Mouse (Mus musculus) embryonic facial prominence, embryonic 10.5 days (tissue): ENCODE results near the gene Stard3. TPM values are rescaled to one million over a fixed set of nuclear protein-coding genes. Genes with fewer than 3 reads are reported as not detected.

Experiments used
- DNase-seq: peaks from one replicate; pipeline ENCODE4 v3.0.0-alpha.2; 2017; ENCODE audit warnings: low spot score
- H3K27ac ChIP-seq: fragments of 300-500 bp; sonication (generic); replicated peaks from 2 replicates; pipeline ENCODE4 v1.5.1; 2016; ENCODE audit warnings: mild to moderate bottlenecking
- H3K27me3 ChIP-seq: fragments of 300-500 bp; sonication (generic); replicated peaks from 2 replicates; pipeline ENCODE4 v1.6.1; 2016; ENCODE audit warnings: low read depth, mild to moderate bottlenecking; ENCODE audit not compliant: poor library complexity, severe bottlenecking
- H3K36me3 ChIP-seq: fragments of 300-500 bp; sonication (generic); replicated peaks from 2 replicates; pipeline ENCODE4 v1.6.1; 2016; ENCODE audit warnings: mild to moderate bottlenecking, moderate library complexity
- H3K4me1 ChIP-seq: fragments of 300-500 bp; sonication (generic); 2 replicates; pipeline ENCODE4 v1.6.1; 2016
- H3K4me3 ChIP-seq: fragments of 300-500 bp; sonication (generic); 2 replicates; pipeline ENCODE4 v1.5.1; 2016; ENCODE audit warnings: mild to moderate bottlenecking, moderate library complexity
- H3K9me3 ChIP-seq: fragments of 300-500 bp; sonication (generic); 2 replicates; pipeline ENCODE4 v1.6.1; 2016; ENCODE audit warnings: mild to moderate bottlenecking
- WGBS: fragments of 180-500 bp; shearing (Covaris S2); methylation state at CpG from one replicate; pipeline ENCODE4 v1.1.7; 2016; 5-methylcytosine and 5-hydroxymethylcytosine counted together
- polyA plus RNA-seq: library from polyadenylated mRNA; unstranded; fragments of >200 nt; fragmentation: Nextera tagmentation; extraction: Ambion mirVana; gene quantifications from 2 replicates; pipeline ENCODE4 v1.2.1, GENCODE M21; 2016

Gene Stard3
- polyA plus RNA-seq, 1 experiment from 2014 or later = 40.8 TPM

GRCm38 (mm10) chr11:98385638-98386585 is 27.7 kb downstream of the Stard3 start, which contains the start of gene Pnmt:
Gene Pnmt (plus strand): TSS chr11:98386450.
- WGBS = 54% methylated on average over 25 of the region's 25 CpGs
- Histone ChIP-seq H3K27ac (no peak within 1 kb of the TSS), H3K27me3 (peaks cover 79% of the 10 kb centered on the region), H3K9me3 (no peaks in the 10 kb centered on the region), H3K4me3 (peak within 1 kb of the TSS; percentile 35), H3K4me1 (peaks cover 37% of the 10 kb centered on the region), H3K36me3 (peaks cover 7% of the 10 kb centered on the region)
- no peak for DNase-seq

GRCm38 (mm10) chr11:98386596-98386995 is 28.4 kb downstream of the Stard3 start:
- peak; percentile 37 for DNase-seq
- Histone ChIP-seq H3K27me3 (peaks cover 86% of the 10 kb centered on the region), H3K9me3 (no peaks in the 10 kb centered on the region), H3K4me3 (peak overlapping the region; percentile 35), H3K27ac (no peak overlapping the region), H3K36me3 (peaks cover 4% of the 10 kb centered on the region), H3K4me1 (peaks cover 41% of the 10 kb centered on the region)
- WGBS = 19% methylated on average over 24 of the region's 24 CpGs

DNA sequence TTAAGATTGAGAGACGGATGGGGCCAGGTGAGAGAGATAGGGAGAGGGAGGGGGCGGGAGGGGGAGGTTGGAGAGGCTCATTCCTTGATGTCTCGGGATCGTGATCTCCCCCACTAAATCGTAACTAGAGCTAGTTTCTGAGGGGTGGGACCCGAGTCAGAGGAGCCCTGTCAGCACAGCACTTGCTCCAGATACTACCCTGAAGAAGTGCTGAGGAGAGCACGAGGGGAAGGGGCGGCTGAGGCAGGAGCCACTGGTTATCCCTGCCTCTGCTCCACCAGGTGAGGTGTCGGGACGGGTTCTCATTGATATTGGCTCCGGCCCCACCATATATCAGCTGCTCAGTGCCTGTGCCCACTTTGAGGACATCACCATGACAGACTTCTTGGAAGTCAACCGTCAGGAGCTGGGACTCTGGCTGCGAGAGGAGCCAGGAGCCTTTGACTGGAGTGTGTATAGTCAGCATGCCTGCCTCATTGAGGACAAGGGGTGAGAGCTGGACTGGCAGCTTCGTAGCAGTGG is 28.9 kb downstream of the Stard3 start:
- Histone ChIP-seq H3K4me1 (peaks cover 46% of the 10 kb centered on the region), H3K9me3 (no peaks in the 10 kb centered on the region), H3K27me3 (peaks cover 91% of the 10 kb centered on the region), H3K36me3 (no peaks in the 10 kb centered on the region), H3K4me3 (no peak overlapping the region), H3K27ac (no peak overlapping the region)
- DNase-seq = no peak
- 55% methylated on average over 14 of the region's 14 CpGs for WGBS

DNA sequence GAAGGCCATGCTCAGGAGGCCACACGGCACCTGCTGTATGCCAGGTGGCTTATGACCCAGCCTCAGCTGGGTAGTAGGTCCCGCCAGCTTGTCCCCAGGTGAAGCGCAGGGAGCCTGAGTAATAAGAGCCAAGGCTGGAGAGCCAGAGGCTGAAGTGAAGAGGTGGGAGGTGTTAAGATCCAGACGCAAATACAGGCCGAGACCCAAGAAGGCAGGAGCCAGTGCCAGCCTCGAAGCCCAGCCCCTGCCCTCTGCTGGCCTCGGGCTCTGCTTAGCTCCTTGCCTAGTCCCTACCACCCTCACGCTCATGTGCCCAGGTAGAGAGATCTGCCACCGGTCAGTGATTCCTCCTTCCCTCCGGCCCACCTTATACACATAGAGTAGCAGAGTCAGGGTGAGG is 30.1 kb downstream of the Stard3 start:
- no peak overlapping the region for H3K4me3 ChIP-seq
- H3K27ac ChIP-seq = no peak overlapping the region
- no peak for DNase-seq
- no peaks in the 10 kb centered on the region for H3K9me3 ChIP-seq
- peaks cover 53% of the 10 kb centered on the region for H3K4me1 ChIP-seq
- no peaks in the 10 kb centered on the region for H3K36me3 ChIP-seq
- WGBS = 74% methylated on average over 10 of the region's 10 CpGs
- H3K27me3 ChIP-seq = peaks cover 100% of the 10 kb centered on the region

GRCm38 (mm10) chr11:98389221-98389780 is 31.1 kb downstream of the Stard3 start:
- peaks cover 98% of the 10 kb centered on the region for H3K27me3 ChIP-seq
- H3K36me3 ChIP-seq = no peaks in the 10 kb centered on the region
- H3K9me3 ChIP-seq = no peaks in the 10 kb centered on the region
- 19% methylated on average over 9 of the region's 9 CpGs for WGBS
- DNase-seq = peak; percentile 52
- H3K27ac ChIP-seq = no peak overlapping the region
- peaks cover 57% of the 10 kb centered on the region for H3K4me1 ChIP-seq
- H3K4me3 ChIP-seq = no peak overlapping the region

DNA sequence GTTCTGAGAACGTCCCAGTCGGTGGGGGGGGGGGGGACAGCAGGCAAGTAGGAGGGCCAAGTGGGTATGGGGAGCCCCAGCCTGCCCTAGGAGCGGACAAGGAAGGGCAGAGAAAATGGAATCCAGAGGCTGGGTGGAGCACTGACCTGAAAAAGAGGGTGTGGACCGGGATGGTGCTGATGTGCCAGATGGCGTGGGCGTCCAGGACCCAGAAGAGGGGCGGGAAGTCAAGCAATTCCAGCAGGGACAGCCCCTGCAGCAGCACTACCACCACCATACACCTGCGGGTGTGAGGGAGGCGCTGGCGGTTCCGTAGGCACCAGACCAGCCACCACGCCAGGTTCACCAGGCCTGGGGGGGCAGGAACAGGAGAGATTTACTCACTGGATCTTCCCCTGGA is 32.0 kb downstream of the Stard3 start:
- WGBS = 81% methylated on average over 12 of the region's 12 CpGs
- H3K27me3 ChIP-seq = peaks cover 89% of the 10 kb centered on the region
- H3K4me3 ChIP-seq = no peak overlapping the region
- H3K9me3 ChIP-seq = no peaks in the 10 kb centered on the region
- no peak for DNase-seq
- H3K27ac ChIP-seq = no peak overlapping the region
- peaks cover 63% of the 10 kb centered on the region for H3K4me1 ChIP-seq
- H3K36me3 ChIP-seq = no peaks in the 10 kb centered on the region

- Histone ChIP-seq H3K27me3 (peaks cover 70% of the 10 kb centered on the region), H3K36me3 (no peaks in the 10 kb centered on the region), H3K27ac (peak overlapping the region; percentile 52; the same call in 1 of the 2 replicates), H3K4me1 (peaks cover 55% of the 10 kb centered on the region), H3K9me3 (no peaks in the 10 kb centered on the region), H3K4me3 (peak overlapping the region; percentile 18; the same call in 1 of the 2 replicates)
- no peak for DNase-seq
- WGBS = 17% methylated on average over 8 of the region's 8 CpGs
Measured at GRCm38 (mm10) chr11:98392034-98392433, 33.9 kb downstream of the Stard3 start.

GRCm38 (mm10) chr11:98392645-98393044 is 34.5 kb downstream of the Stard3 start:
- 45% methylated on average over 4 of the region's 4 CpGs for WGBS
- H3K4me1 ChIP-seq = peaks cover 49% of the 10 kb centered on the region
- H3K27me3 ChIP-seq = peaks cover 64% of the 10 kb centered on the region
- no peak overlapping the region for H3K4me3 ChIP-seq
- peak overlapping the region; percentile 35 for H3K27ac ChIP-seq
- no peaks in the 10 kb centered on the region for H3K36me3 ChIP-seq
- H3K9me3 ChIP-seq = no peaks in the 10 kb centered on the region
- no peak for DNase-seq

GRCm38 (mm10) chr11:98393317-98393716 is 35.1 kb downstream of the Stard3 start:
- 0 out of 2 replicates have a peak overlapping the region, but pooled peaks have one; percentile 13 for H3K4me3 ChIP-seq
- 73% methylated on average over 6 of the region's 6 CpGs for WGBS
- no peak overlapping the region; the same call in 1 of the 2 replicates for H3K27ac ChIP-seq
- no peaks in the 10 kb centered on the region for H3K36me3 ChIP-seq
- peaks cover 57% of the 10 kb centered on the region for H3K27me3 ChIP-seq
- H3K9me3 ChIP-seq = no peaks in the 10 kb centered on the region
- H3K4me1 ChIP-seq = peaks cover 45% of the 10 kb centered on the region
- DNase-seq = no peak

DNA sequence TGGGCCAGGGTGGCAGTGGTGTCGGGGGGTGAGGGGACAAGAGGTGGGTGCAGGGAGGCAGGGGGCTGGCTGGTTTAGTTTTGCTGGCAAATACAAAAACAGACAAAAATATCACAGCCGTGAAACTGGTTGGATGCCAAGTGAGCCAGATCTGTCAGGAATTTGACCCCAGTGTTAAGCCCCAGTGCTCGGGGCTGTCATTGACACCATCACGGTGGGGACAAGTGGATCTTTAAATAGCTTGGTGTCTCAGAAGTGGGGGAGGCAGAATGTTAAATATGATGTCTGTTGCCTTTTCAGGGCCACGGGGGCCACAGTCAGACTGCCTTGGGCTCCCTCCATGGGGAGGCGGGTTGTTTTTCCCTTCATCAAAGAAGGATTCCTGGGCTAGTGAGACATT is 36.1 kb downstream of the Stard3 start:
- H3K4me1 ChIP-seq = peaks cover 38% of the 10 kb centered on the region
- no peak overlapping the region for H3K4me3 ChIP-seq
- 0 out of 2 replicates have a peak overlapping the region, but pooled peaks have one; percentile 32 for H3K27ac ChIP-seq
- H3K36me3 ChIP-seq = no peaks in the 10 kb centered on the region
- peaks cover 48% of the 10 kb centered on the region for H3K27me3 ChIP-seq
- no peak for DNase-seq
- WGBS = 47% methylated on average over 6 of the region's 6 CpGs
- H3K9me3 ChIP-seq = no peaks in the 10 kb centered on the region

DNA sequence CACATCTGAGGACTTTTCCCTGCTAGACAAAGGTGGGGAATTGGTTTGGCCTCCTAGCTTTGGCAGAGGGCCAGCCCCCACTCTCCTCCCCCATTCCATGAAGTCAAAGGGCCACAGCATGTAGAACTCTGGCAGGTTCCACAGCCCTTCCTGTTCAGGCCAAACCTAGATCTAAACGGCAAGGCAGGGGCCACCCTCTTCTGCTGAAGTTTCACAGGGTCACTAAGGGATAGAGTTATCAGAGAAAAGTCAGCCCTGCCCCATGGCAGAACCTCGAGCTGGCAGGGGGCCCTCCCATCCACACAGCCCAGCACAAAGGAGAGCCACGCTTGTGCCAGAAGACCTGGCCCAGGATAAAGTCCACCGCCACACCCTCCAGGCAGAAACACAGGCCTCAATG is 36.9 kb downstream of the Stard3 start:
- no peak overlapping the region for H3K4me3 ChIP-seq
- H3K4me1 ChIP-seq = peaks cover 45% of the 10 kb centered on the region
- WGBS = 66% methylated on average over 4 of the region's 4 CpGs
- no peaks in the 10 kb centered on the region for H3K36me3 ChIP-seq
- peaks cover 40% of the 10 kb centered on the region for H3K27me3 ChIP-seq
- no peak for DNase-seq
- no peaks in the 10 kb centered on the region for H3K9me3 ChIP-seq
- H3K27ac ChIP-seq = 0 out of 2 replicates have a peak overlapping the region, but pooled peaks have one; percentile 5

DNA sequence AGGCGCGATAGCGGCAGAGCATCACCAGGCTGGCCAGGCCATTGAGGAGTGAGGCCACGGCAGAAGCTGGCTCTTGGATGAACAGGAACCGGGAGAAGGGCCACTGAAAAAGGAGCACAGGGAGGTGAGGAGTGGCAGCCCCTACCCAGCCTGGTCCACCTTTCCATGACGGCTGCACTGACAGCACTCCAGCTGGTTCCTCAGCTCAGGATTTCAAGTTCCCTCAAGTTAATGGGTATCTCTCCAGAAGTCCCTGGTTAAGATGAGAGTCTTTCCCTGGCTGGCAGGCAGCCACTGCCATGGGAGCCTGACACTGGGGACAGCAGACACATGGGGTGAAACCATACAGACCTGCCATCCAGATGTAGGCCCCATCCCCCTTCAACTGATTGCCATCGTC is 39.8 kb downstream of the Stard3 start:
- DNase-seq = no peak
- no peak overlapping the region for H3K4me3 ChIP-seq
- 93% methylated on average over 7 of the region's 7 CpGs for WGBS
- H3K27me3 ChIP-seq = peaks cover 11% of the 10 kb centered on the region
- H3K27ac ChIP-seq = no peak overlapping the region
- H3K9me3 ChIP-seq = no peaks in the 10 kb centered on the region
- peaks cover 37% of the 10 kb centered on the region for H3K4me1 ChIP-seq
- no peaks in the 10 kb centered on the region for H3K36me3 ChIP-seq
